Mouse (Mus musculus) layer of hippocampus, adult 11-12 months (tissue): ENCODE data around the gene Gm43638.
"Not testable (repeated sequence)": the region's sequence is repeated elsewhere in the genome, so short reads cannot be mapped to it uniquely, and the experiment has no call there.

Experiments
- DNase-seq: peaks from one replicate; pipeline ENCODE4 v3.0.0; 2022; ENCODE audit warnings: low spot score

Gm43638 gene

DNA sequence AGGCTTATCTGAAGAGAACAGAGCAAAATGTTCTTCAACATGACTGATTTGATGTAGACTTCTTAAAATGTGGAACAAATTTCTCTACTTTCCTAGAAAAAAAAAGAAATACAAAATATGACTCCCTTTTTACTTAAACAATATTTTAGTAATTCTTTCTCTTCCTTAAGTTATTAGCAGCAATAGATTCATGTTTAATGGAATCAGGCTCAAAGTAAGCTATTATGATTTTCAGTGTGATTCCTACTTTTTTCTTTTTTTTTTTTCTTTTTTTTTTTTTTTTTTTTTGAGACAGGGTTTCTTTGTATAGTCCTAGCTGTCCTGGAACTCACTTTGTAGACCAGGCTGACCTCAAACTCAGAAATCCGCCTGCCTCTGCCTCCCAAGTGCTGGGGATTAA lies at the start of gene Gm43638:
TSS of gene Gm43638 (minus strand) at position 101 of the 400 bp plus-strand sequence.
- DNase-seq, result not testable (repeated sequence)

- no peak for DNase-seq
These were observed 49.5 kb upstream of the Gm43638 start for GRCm38 (mm10) chr5:87535994-87536644.

DNA sequence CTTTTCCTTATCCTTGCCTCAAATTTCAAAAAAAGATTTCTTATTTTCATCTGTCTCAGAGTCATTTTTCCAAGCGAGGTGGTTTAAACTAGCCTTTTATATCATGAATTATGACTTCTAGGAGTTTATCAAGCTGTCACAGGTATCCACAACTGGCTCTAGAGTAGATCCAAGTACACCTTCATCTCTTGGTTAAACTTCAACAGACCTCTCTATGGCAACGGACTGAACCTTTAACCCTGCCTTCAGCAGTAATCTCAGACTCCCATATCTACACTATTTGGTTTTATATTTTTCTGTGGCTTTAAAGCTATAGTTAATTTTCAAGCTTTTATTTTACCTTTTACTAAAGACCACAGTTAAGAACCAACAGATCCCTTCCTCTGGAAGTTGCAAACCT lies 45.7 kb upstream of the Gm43638 start:
- DNase-seq, result no peak

DNA sequence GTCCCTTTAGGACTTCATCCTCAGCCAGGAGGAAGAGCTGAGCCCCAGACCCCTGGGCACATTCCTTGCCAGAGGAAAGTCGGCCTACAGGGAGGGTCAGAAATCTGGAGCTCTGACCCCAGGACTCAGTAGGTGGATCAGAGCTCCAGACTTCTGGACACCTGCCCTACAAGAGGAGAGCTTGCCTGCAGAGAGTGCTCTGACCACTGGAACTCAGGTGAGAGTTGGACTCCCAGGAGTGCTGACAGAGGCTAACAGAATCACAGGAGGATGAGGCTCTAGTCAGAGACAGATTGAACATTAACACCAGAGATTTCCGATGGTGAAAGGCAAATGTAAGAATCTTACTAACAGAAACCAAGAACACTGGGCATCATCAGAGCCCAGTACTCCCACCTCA lies 37.0 kb upstream of the Gm43638 start:
- not testable (repeated sequence) for DNase-seq

- DNase-seq, result no peak
These were observed 19.3 kb upstream of the Gm43638 start for GRCm38 (mm10) chr5:87505776-87506458.

GRCm38 (mm10) chr5:87502687-87503086 lies 16.1 kb upstream of the Gm43638 start:
- no peak for DNase-seq

DNA sequence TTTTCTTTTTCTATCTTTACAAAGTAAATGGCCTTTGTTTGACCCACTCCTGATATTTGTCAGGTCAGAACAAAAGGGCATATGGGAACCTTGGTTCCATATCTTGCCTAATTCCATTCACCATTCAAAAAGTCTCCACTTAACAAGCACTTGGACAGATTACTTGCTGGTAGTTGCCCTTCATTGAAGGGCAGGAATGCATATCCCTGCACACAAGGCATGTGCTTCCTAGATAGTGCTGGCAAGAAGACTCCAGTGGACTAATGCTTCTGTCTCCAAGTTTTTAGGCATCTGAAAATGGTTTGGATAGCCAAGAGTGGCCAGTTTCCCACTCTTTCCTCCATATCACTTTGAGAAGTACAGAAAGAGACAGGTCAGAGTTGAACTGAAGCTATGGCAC lies 12.7 kb upstream of the Gm43638 start:
- DNase-seq, result no peak

DNA sequence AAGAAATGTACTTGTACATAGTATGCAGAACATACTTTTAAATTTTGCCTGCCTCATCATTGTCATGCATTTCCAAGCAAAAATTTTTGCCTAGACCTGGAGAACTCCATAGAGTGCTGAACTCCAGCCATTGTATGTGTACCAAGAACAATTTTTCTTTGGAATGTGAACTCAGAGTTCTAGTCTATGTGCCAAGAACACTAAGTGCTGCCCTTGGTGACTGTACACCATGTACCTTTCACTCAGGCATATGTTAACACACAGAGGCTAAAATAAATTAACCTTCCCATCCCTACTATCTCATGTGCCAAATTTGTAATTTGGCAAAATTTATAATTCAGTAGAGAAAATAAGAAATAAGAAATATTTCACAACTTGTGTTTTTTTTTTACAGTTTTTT lies 12.3 kb upstream of the Gm43638 start:
- no peak for DNase-seq

- DNase-seq, result no peak
These were observed 4.2 kb upstream of the Gm43638 start, which contains the start of gene Ugt2a1 for GRCm38 (mm10) chr5:87490771-87491170. Ugt2a1 (minus strand) TSS chr5:87490871.

GRCm38 (mm10) chr5:87482160-87482559 lies 4.4 kb downstream of the Gm43638 start, which contains the start of gene Ugt2a2:
Ugt2a2 (minus strand) TSS chr5:87482260.
- no peak for DNase-seq

DNA sequence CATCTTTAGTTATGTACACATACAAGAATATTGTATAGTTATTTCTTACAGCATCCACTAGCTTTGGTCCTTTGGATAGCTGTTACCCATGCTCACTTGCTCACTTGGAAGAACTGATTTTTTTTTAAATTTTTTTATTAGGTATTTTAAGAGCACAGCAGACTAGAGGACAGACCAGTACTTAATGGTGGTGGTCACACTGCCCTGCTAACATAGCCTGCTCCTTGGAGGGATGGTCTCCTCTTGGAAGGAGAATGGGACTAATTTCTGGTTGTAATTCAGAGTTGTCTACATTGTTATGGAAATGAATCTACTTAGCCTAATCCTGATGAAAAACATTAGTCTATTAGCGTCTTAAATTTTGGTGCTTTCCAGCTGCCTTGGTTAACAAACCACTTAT lies 27.8 kb downstream of the Gm43638 start:
- no peak for DNase-seq

DNA sequence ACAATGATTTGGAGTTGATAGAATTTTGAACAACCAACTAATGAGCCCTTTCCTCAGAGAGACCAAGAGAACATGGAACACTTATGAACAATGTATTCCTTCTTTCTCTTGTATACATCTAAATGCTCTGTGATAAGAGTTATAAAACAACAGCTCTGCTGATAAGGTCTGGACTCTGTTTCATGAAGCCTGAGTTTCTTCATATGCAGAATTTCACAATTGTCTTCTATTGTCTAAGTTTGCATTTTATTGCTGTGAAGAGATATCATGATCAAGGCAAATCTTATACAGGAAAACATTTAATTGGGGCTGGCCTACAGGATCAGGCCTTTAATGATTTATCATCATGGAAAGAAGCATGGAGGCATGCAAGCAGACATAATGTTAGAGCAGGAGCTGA lies 28.9 kb downstream of the Gm43638 start:
- DNase-seq, result no peak

DNA sequence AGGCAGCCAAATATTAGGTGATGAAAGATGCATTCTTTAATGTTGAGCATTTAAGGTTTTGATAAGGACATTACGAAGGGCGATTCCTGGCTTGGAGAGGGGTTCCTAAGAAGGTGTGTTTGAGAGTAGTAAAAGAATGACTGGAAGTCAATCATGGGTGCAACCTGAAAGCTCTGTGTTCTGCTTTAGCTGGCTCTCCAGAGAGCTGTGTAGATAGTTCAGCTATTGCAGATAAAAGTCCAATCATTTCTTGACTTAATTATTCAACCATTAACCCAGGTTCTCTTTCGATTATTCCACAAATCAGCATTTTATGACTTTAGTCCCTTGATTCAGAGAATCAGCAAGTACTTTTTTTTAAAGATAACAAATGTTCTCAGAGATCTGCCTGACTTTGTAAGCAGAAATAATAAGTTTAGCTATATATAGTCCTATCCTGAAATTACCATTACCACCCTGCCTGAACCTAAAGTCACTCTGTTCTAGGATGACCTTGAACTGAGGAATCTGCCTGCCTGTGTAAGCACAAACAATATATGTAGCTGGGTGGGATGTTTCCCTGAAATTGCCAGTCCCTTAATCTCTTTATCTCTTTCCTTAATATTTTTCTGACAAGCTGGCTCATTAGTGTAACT lies 30.3 kb downstream of the Gm43638 start:
- no peak for DNase-seq

GRCm38 (mm10) chr5:87455519-87455918 lies 31.1 kb downstream of the Gm43638 start:
- no peak for DNase-seq

DNA sequence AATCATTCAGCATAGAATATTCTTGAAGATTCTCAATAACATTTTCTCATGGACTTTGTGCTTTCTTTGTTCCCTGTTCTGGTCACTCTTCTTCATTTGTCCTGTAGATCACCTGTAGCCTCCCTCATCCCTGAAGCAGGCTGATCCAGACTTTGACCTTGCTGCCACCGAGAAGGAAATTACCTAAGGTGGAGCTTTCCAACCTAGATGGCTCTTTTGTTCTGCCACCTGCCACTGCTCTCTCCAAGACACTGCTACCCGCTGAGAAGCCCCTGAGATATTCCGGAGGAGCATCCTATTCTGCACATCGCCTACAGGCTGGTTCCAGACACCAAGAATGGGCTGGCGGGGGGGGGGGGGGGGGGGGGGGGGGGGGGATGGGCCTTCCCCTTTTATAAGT lies 34.1 kb downstream of the Gm43638 start:
- not testable (repeated sequence) for DNase-seq

DNA sequence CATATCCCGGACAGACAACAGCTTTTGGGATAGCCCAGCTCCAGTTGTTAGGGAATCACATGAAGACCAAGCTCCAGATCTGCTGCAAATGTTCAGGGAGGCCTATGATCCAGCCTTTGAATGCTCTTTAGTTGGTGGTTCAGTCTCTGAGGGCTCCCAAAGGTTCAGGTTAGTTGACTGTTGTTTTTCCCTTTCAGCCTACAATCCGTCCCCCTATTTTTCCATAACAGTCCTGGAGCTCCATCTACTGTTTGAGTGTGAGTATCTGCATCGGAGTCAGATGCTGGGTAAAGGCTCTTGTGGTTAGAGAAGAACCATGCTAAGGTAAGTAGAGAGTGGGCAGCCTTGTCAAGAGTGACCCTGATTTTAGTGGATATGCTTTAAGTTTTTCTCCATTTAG lies 50.3 kb downstream of the Gm43638 start:
- peak; percentile 6 for DNase-seq

DNA sequence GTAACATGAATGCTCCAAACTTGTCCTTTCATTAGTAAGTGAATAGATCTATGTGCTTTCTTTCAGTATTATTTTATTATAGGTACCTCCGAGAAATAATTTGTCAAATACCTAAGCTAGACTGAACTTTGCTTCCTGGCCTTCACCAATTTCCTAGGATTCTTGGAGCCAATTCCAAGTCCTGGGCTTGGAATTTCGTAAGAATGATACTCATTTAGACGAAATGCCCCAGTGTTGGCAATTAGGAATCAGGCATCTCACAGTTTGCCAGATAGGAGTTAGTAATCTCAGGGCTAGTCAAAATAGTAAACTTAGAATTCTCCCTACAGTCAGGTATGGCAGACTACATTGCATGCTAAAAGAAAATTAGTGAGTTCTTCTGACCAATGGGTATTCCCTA lies 60.9 kb downstream of the Gm43638 start:
- no peak for DNase-seq

GRCm38 (mm10) chr5:87424041-87424440 lies 62.6 kb downstream of the Gm43638 start, which contains the start of gene Ugt2b38:
Ugt2b38 (minus strand) TSS chr5:87424203.
- not testable (repeated sequence) for DNase-seq
